Mouse (Mus musculus) common myeloid progenitor, adult 5-6 weeks (primary cell): ENCODE measurements around the gene Hoxa4. TPM values are rescaled to one million over a fixed set of nuclear protein-coding genes. Genes with fewer than 3 reads are reported as not detected.

Source experiments
- ATAC-seq: replicated peaks from 2 replicates; pipeline ENCODE4 v1.8.0; 2016; ENCODE audit warnings: low read depth, mild to moderate bottlenecking, moderate TSS enrichment, inconsistent platforms; ENCODE audit not compliant: poor library complexity, severe bottlenecking
- total RNA-seq: library from RNA; stranded (forward); fragments of 200-1000, 187-1606 nt; gene quantifications from 2 replicates; pipeline ENCODE4 v1.2.3, GENCODE M21; 2017

The Hoxa4 gene
- 0.27 and 1.5 TPM in 2 replicates for total RNA-seq

DNA sequence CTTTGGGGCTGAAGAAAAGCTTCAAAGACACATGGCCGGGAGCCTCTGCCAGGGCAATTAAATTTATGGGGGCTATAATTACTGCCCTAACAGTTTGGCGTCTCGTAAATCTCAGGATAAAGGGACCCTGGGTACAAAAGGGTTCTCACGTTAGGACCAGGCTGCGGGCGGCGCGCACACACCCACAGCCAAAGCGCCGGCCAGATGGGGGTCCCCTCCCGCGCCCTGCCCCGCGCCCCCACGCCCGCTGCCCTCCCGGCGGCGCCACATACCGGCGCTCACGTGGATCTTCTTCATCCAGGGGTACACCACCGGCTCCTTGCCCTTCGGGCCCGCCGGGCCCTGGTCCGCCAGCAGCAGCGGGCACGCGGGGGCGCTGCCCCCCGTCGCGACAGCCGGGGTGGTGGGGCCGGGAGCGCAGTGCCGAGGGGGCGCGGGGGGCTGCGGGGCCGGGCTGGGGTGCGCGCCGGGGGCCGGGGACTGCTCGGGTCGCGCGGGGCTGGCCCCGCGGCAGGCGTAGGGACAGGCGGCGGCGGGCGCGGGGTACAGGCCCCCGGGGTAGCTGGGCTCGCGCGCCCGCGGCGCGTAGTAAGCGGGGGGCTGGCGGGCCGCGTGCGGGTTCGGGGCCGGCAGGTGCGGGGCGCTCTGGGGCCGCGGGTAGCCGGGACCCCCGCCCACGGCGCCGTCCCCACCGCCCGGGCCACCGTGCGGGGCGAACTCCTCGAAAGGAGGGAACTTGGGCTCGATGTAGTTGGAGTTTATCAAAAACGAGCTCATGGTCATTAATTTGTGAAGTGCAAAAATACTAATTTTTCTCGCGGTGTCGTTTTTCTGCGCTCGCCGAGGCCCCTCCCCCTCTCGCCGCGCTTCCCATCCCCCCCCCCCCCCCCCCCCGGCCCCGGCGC, at the start of gene Hoxa4:
Hoxa4 (minus strand) TSS at position 848 of the 905 bp plus-strand sequence.
- no peak for ATAC-seq

DNA sequence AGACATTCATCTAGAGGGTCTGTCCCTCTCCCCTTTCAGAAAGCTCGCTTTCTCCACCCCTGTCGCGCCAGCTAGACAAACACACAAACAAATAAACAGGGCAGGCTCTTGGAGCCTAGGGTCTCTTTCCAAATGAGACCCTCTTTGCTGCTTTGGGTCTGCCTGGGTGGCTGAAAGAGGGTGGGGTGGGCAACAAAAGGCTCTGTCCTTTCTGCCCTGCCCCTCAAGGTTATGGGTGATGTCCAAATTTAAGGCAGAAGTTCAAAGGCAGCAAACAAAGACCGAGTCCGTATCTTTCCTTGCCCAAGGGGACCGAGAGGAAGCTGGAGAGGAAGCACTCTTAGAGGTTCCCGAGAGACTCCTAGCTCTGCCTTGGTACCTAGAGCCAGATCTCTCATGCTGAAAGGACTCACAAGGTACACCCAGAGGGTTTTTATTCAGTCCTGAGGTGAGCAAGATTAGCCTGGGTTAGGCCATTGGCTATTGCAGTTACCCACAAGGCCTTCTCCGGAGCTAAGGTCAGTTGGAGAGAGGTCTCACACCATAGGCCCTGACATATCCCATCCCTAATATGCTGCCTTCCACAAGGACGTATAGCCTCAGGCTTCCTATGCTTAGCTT, 49.6 kb upstream of the Hoxa4 start:
- no peak for ATAC-seq

DNA sequence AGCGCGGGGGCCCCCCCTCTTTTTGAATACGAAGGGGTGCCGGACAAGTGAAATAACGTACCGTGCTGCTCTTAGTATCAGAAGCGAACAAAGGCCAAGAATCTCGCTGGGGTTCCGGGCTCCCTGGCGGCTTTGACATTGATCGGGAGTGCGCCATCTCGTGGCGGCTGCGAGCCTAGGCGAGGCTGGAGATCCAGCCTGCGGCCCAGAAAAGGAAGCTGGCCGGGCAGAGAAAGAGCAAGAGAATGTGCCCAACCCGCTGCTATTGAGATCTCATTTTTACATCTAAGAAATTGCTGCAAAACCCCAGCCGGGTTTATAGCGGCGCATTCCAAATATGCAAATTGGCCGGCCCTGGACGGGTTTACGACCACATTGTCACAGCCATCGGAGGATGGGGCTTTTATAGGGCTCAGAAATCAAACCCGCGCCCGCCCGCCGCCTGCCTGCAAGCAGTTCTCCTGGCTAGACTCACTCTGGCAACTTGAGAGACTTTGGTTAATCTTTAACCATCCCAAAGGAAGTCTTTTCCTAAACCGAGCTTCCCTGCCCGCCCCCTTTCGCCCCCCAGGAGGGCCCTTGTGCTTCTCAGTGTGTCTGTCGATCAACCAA, 48.9 kb upstream of the Hoxa4 start, which contains the start of gene Hoxa10:
Hoxa10 (minus strand) TSS at position 466 of the 612 bp plus-strand sequence.
- ATAC-seq = peak; percentile 87

DNA sequence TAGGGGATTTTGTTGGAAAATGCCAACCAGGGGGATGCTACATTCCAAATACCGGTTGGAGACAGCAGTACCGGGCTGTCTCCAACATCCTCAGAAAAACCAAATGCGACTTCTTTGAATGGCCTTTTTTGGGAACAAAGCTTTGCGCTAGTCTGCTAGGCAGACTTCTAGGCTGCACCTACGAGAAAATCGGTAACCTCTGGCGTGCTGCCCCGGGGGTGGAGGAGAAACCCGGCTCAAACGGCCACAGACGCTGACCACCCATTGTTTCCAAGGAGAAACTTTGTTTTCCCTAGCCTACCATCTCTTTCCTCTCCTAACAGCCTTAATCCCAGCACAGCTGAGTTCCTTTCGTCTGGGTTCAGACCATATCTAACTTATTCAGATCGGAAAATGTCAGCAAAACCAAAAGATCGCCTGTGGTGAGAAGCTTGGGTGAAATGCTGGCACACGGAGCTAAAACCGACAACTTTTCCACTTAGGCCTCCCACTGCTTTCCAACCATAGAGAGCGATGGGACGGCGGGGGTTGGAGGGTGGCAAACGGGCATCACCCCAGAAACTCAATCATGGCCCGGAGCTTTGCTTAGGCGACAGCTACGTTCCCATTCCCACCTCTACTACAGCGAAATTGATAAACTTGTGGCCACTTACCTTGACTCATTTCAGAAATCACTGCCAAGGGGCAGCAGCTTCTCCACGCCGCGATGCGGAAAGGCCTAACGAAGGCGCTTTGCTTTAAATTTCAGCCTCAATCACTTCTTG, 48.3 kb upstream of the Hoxa4 start:
- no peak for ATAC-seq

DNA sequence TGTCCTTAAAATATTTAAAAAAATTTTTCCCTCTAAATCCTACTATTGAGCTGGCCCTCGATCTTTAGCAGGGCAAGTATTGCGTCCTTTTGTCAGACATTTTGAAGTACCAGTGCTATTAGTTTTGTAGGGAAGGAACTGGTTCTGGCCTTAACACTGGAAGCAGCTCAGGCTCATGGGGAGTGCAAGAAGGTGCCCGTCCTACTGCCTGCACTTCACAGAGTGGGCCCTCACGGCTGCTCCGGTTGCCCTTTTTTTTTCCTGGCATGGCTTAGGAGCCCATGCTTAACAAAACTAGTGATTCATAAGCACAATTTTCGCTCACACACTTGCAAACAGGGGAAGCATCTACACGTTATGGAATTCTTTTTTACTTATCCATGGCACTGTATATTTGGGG, 47.4 kb upstream of the Hoxa4 start:
- no peak for ATAC-seq

DNA sequence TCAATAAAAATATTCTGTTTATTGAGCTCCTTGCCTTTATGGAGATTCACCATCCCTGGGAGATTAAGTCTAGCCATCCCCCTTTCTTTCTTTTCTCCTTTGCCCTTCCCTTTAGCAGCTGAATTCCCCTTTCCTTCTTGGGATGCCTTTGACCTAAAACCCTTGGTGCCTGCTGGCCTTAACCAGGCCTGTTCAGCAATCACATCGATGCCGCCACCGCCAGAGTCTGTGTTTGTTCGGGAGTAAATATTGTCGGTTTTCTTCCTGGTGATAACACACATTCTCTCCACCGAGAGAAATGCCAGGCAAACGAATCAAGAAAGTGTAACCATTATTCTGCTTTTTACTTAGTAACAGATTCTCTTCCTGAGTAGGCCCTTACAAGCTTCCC, 46.6 kb upstream of the Hoxa4 start:
- no peak for ATAC-seq

DNA sequence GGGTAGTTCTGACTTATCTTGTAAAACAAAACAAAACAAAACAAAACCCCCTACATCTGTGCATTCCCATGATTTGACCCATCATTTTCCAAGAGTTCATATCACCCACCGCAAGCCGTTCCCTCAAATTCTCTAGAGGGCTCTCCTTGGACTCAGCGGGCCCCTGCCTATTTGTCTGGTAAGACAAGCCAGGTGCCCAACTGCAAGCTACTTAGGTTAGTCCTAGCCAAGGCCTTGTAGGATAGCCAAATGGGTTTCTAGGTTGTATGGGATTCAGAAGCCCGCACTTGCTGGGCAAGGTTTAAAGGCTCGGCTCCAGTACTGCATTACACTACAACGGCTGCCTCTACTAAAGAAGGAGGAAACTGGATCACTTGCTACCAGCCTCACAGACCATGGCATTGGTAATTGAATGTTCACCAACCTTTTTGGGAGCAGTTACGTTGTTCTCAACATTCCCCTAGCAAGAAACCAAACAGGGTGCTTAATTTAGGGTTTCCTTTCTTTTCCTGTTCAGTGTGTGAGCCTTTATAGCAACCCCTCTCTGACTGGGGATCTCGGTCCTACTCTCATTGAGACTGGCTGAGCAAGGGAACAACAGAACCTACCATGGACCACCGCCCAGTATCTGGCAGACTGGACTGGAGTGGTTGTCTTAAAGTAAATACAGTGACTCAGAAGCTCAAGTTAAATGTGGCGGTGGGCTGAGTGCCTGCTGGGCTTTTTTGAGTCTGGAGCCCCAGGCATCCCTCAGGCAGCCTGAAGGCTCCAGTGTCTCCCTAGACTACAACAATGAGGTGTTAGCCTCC, 46.0 kb upstream of the Hoxa4 start:
- ATAC-seq = no peak

DNA sequence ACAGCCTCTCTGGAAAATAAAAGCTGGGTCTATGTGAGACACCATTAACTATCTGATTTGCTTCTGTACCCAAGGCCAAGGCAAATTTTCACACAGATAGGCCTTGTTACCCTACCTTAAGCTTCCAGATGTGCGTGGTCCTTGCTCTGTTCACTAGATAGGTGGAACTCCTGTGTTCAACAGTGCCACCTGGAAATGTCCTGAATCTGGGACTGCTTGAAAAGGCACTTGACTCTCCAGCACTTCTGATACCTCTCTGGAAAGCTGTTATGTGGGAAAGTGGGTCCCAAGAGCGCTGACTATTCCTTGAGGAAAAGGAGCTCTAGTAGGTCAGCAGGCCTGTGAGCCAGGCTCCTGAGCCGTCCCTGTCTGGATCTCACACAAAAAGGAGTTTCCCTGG, 45.3 kb upstream of the Hoxa4 start:
- ATAC-seq = no peak

DNA sequence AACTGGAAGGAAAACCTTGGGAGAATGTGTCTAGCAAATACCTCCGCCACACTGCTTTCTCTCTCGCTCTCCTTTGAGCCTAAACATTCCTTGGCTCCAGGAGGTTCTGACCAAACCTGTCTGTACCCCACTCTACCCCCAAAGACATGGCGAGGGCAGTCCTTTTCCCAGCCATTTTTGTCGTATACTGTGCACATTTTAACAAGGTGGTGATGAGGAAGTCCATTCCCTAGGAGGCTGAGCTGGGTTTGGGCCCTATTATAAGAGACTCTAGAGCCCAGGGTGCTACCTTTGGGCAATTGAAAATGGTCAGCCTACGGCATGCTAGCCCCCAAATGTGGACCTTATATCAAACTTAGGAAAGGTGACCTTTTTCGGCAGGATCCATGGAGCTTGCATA, 44.3 kb upstream of the Hoxa4 start:
- ATAC-seq = no peak

DNA sequence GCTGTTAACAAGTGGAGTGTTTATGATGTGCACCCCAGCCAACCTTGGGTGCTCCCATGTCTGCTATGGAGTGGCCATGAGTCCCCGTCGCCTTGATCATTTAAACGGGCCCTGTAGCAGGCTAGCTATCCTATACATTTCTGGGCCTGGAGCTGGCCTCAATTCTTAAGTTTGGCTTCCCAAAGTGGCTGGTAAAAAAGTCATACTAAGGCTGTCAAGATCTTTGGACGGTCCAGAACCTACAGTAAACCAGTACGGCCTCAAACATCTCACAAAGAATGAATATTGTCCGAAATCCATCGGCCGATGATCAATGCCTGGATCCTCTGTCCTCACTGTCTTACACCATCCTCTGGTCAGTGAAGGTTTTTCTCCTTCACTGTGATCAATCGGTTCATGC, 43.7 kb upstream of the Hoxa4 start:
- no peak for ATAC-seq

DNA sequence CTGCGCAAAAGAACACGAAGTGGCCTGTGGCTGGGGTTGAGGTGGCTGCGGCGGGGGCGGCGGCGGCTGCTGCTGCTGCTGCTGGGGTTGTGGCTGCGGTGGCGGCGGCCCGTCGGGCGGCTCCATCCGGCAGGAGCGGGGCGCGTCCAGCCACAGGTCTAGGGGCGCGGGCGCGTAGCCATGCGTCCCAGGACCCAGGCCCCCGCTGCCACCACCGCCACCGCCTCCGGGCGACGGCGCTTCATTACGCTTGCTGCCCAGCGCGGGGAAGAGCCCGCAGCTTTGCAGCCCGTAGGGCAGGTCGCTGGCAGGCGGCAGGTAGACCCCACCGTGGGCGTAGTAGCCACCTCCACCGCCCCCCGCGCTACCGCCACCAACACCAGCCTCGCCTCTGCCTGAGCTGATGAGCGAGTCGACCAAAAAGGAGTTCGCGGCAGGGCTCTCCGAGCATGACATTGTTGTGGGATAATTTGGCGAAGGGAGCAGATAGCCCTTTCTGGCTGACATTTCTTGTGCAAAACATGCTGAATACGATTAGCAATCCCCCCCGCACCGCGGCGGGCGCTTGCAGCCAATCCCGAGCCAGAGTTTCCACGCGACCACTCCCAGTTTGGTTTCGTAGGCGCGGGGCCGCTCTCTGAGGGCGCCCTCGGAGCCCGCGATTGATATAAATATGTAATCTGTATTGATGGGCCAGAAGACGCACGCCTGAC, 43.0 kb upstream of the Hoxa4 start:
- ATAC-seq = no peak

DNA sequence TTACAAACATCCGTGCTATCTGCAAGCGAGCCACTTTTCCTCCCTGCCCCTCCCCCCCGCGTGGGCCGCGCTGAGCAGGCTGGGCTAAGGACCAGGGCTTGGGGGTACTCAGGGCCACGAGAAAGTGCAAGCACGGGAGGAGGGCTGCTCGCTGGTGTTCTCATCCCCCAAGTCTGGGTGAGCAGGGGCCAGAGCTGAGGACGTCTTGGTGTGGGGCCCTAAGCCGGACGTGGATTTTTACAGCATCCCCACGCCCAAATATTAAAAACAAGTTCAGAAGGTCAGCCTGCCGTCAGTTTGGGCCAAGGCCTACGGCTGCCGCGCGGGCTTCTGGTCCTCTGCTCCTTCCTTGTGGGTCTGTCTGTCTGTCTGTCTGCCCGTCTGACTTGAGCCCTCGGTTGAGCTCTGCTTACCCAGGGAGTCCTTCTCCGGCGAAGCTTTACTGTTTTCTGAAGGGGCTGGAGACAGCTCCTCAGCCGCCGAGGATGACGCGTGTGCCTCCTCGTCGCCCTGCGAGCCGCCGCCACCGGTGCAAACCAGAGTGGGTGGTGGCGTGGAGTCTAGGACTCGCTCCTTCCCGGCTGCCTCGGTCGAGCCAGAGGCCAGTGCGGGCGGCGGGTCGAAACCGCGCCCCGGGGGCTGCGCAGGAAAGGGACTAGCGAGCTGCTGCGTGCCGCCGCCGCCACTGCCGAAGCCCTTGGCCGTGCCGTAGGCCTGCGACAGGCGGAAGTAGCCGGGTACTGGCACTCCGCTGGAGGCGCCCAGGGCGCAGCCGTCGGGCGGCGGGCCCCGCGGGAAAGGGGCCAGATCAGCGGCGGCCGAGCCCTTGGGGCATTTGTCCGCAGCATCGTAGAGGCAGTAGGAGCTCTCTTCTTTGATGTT, 42.2 kb upstream of the Hoxa4 start:
- ATAC-seq = 0 out of 2 replicates have a peak, but pooled peaks have one; percentile 16

DNA sequence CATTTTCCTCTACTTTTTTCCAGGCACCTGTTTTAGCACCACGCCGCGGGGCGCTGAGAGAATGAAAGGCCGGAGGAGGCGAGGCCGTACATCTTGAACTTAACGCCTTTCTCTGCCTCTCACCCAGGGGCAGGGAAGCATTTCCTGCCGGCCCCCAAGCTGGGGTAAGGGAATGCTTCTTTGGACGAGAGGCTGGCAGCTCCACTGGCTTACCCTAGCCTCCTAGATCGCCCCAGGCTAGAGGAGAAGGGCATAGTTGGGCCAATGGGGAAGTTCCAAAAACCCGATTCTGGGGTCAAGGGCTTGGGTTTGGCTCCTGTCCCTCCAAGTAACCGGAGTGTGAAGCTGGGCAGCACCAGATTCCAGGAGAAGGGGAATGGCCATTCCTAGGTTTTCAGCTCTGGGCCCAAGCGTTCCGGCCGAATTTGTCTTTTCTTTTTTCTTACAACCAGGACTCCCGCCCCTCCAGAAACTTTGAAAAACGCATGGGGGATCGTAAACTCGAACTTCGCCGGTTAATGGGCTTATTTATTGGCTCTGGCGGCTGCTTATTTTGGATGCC, 41.5 kb upstream of the Hoxa4 start:
- ATAC-seq = no peak

DNA sequence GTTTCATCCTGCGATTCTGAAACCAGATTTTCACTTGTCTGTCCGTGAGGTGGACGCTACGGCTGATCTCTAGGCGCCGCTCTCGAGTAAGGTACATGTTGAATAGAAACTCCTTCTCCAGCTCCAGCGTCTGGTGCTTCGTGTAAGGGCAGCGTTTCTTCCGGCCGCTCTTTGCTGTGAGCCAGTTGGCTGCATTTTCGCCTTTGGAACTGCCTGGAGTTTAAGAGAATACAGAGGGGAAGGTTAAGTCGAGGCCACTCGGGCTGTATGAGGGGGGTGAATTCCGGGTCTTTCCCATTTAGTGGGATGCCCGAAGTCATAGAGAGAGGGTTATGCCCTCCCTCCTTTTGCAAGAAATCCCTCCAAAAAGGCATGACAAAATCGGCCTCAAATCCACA, 41.0 kb upstream of the Hoxa4 start:
- peak; percentile 22; the same call in 1 of the 2 replicates for ATAC-seq

DNA sequence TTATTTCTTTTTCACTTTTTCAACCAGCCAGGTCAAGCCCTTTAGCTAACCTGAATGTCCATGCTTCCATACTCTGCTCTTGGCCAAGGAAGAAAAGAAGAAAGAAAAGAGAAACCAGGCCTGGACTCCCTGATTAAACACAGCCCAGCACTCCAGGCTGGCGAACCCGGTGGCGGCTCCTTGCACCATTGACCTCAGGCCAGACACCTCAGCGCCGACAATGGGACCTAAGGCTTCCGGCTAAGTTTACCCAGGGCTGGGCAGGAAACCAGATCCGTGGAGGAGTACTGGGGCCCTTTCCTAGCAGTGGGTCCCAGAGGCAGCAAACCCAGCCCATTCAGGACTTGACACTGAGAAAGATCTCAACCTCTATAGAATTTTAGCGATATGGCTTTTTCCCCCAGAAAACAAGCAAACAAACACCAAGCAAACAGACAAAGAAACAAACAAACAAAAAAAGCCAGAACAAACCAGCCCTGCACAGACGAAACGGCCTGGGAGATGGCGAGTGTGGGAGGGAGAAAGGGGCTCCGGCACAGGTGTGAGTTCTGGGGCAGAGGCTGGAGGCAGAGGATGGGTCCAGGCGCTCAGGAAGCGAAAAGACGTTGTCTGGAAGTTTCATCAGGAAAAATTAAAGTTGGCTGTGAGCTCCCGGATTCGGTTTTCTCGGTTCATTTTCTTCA, 40.5 kb upstream of the Hoxa4 start:
- no peak for ATAC-seq

DNA sequence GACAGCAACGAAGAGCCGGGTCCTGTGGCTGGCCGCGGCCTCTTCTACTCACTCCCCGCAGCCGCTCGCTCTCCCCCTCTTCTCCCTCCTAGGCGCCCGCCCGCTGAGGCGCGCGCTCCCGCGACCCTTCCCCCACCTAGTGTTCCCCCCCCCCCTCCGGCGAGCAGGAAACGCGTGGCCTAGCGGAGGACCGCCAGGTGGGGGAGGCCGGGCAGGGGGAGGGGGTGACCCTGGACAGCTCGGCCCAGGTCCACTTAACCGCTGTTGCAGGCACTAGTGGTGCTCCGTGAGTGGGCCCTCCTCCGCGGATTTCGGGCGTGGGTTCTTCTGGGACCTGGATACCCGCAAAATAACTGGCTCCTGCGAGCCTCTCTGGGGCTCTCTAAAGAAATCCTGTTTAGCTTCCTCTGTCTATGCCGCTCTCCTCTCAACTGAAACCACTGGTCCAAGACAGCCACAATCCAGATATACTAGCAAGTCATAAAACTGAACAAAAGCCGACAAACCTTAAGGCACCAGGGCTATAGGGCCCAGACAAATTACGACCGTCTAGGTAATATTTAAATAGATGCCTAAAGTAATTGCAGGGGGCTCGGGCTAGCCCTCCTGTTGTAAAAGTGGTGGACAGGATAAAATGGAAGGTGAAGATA, 39.1 kb upstream of the Hoxa4 start, which contains the start of gene Hoxa9:
Hoxa9 (minus strand) TSS at position 574 of the 650 bp plus-strand sequence.
- ATAC-seq = no peak
